Mouse (Mus musculus): ENCODE results near the gene Cdca3. TPM values are rescaled to one million over a fixed set of nuclear protein-coding genes. Genes with fewer than 3 reads are reported as not detected.
"Not testable (repeated sequence)": the region's sequence is repeated elsewhere in the genome, so short reads cannot be mapped to it uniquely, and the experiment has no call there.

Cdca3 gene
- 1 to 10 TPM in 1 of 2 experiments, under 1 TPM in 1; 0.38 to 1.2 TPM for total RNA-seq (2021)

GRCm38 (mm10) chr6:124828868-124829798, at the start of gene Cdca3, which contains the start of gene Usp5:
Gene Cdca3, plus strand, starts transcription at chr6:124829547.
Gene Usp5, minus strand, starts transcription at chr6:124829484.
- DNase-seq = peak; percentile 98 to 99

GRCm38 (mm10) chr6:124779984-124780416, 49.3 kb upstream of the Cdca3 start:
- DNase-seq = no peak

- DNase-seq = no peak
Measured at GRCm38 (mm10) chr6:124780917-124781316, 48.4 kb upstream of the Cdca3 start.

- DNase-seq = no peak
Measured at GRCm38 (mm10) chr6:124782436-124782835, 46.9 kb upstream of the Cdca3 start.

- no peak for DNase-seq
Measured at GRCm38 (mm10) chr6:124786756-124787420, 42.5 kb upstream of the Cdca3 start.

GRCm38 (mm10) chr6:124787722-124788121, 41.6 kb upstream of the Cdca3 start:
- no peak for DNase-seq

GRCm38 (mm10) chr6:124789519-124789918, 39.8 kb upstream of the Cdca3 start:
- DNase-seq = no peak

- DNase-seq = no peak
Measured at GRCm38 (mm10) chr6:124790121-124790520, 39.2 kb upstream of the Cdca3 start.

- no peak for DNase-seq
Measured at GRCm38 (mm10) chr6:124791911-124792310, 37.4 kb upstream of the Cdca3 start.

- DNase-seq = no peak
Measured at GRCm38 (mm10) chr6:124795781-124796180, 33.6 kb upstream of the Cdca3 start.

- no peak for DNase-seq
Measured at GRCm38 (mm10) chr6:124796200-124796599, 33.1 kb upstream of the Cdca3 start.

GRCm38 (mm10) chr6:124802400-124802799, 26.9 kb upstream of the Cdca3 start:
- DNase-seq = not testable (repeated sequence)

GRCm38 (mm10) chr6:124803061-124803460, 26.3 kb upstream of the Cdca3 start:
- DNase-seq = no peak

GRCm38 (mm10) chr6:124803691-124804090, 25.7 kb upstream of the Cdca3 start:
- not testable (repeated sequence) for DNase-seq

GRCm38 (mm10) chr6:124804341-124804740, 25.0 kb upstream of the Cdca3 start:
- no peak for DNase-seq

GRCm38 (mm10) chr6:124805341-124806321, 23.7 kb upstream of the Cdca3 start:
- peak; percentile 95 for DNase-seq

- DNase-seq = no peak
Measured at GRCm38 (mm10) chr6:124806446-124807140, 22.8 kb upstream of the Cdca3 start.

GRCm38 (mm10) chr6:124807366-124807765, 22.0 kb upstream of the Cdca3 start:
- DNase-seq = no peak

GRCm38 (mm10) chr6:124807986-124808357, 21.4 kb upstream of the Cdca3 start:
- no peak for DNase-seq

- DNase-seq = peak in 1 of 2 experiments; percentile 53
Measured at GRCm38 (mm10) chr6:124808358-124809012, 20.9 kb upstream of the Cdca3 start, which contains the start of gene Spsb2. Gene Spsb2, plus strand, starts transcription at chr6:124808661.
